Mouse (Mus musculus) left cerebral cortex, adult 6 months (tissue): Measurements from ENCODE around the gene 4930550C14Rik. TPM values are rescaled to one million over a fixed set of nuclear protein-coding genes. Genes with fewer than 3 reads are reported as not detected.

Source experiments
- long read RNA-seq, 2 experiments: library from polyadenylated mRNA; unstranded; transcript quantifications; one replicate each; pipeline ENCODE4 v2.0.0; 2019 to 2020
- polyA plus RNA-seq: library from polyadenylated mRNA; unstranded; fragments of <200 nt; fragmentation: Nextera tagmentation; gene quantifications from 2 replicates; pipeline ENCODE4 v1.2.3, GENCODE M21; 2021

Gene 4930550C14Rik
- 0.18 and 0.41 TPM in 2 replicates for polyA plus RNA-seq
- long read RNA-seq, experiment 1, partial matches to known transcripts = 0 of 3 reads
- long read RNA-seq, experiment 1, other reads (novel, unspliced or antisense) = 2 of 3 reads
- long read RNA-seq, experiment 2 = 0 reads

DNA sequence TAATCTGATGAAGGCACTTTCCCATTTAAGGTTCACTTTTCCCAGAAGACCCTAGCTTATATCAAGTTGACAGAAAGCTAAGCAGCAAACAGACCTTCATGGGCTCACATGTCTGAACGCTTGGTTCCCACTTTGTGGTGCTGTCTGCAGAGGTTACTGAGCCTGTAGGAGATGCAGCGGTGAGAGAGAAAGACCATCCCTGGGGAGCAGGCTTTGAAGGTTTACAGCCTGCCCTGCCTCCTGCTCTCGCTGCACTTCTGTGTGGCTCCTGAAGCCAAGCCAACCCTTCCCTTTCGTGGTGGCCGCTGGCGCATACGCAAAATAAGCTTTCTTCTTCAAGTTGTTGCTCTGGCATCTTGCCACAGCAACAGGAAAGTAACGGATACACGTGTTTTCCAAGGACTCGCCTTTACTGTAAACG is at the start of gene 4930550C14Rik:
TSS of gene 4930550C14Rik (plus strand) at position 35 of the 421 bp plus-strand sequence.

GRCm38 (mm10) chr9:53383951-53384866 is 17.9 kb upstream of the 4930550C14Rik start, which contains the start of gene Kdelc2:
Gene Kdelc2 (plus strand): TSS chr9:53384025.

Other genes starting within 250 kb of the 4930550C14Rik start
- 10.0 and 11.1 TPM in 2 replicates for gene Ddx10, start 154.3 kb upstream of the 4930550C14Rik start, polyA plus RNA-seq
- gene Exph5, start 100.7 kb upstream of the 4930550C14Rik start, polyA plus RNA-seq = 6.1 and 6.6 TPM in 2 replicates
- gene Kdelc2, start 18.3 kb upstream of the 4930550C14Rik start, polyA plus RNA-seq = 3.7 and 5.6 TPM in 2 replicates
- 2.1 and 2.6 TPM in 2 replicates for gene Atm, start 134.4 kb downstream of the 4930550C14Rik start, polyA plus RNA-seq
- 4.8 and 7.0 TPM in 2 replicates for gene Npat, start 134.7 kb downstream of the 4930550C14Rik start, polyA plus RNA-seq
- gene Acat1, start 208.1 kb downstream of the 4930550C14Rik start, polyA plus RNA-seq = 55.0 and 62.7 TPM in 2 replicates